Mouse (Mus musculus) thymus, postnatal 14 days (tissue): ENCODE results near the gene Pglyrp2.

ENCODE experiments used
- DNase-seq: peaks from one replicate; pipeline ENCODE4 v3.0.0; 2021

Pglyrp2 gene

GRCm38 (mm10) chr17:32402011-32402778 is 21.8 kb downstream of the Pglyrp2 start:
- peak; percentile 37 for DNase-seq

GRCm38 (mm10) chr17:32396266-32396665 is 27.7 kb downstream of the Pglyrp2 start:
- DNase-seq, result no peak

- DNase-seq, result no peak
These were observed 30.0 kb downstream of the Pglyrp2 start for GRCm38 (mm10) chr17:32393944-32394343.

- peak; percentile 93 for DNase-seq
These were observed 34.8 kb downstream of the Pglyrp2 start, which contains the start of gene Wiz for GRCm38 (mm10) chr17:32389101-32389659. Wiz (minus strand) TSS chr17:32389439.

GRCm38 (mm10) chr17:32388370-32389100 is 35.4 kb downstream of the Pglyrp2 start:
- peak; percentile 87 for DNase-seq

GRCm38 (mm10) chr17:32387986-32388369 is 36.0 kb downstream of the Pglyrp2 start:
- DNase-seq, result no peak

- DNase-seq, result peak; percentile 80
These were observed 37.1 kb downstream of the Pglyrp2 start for GRCm38 (mm10) chr17:32386659-32387432.

GRCm38 (mm10) chr17:32383661-32384060 is 40.3 kb downstream of the Pglyrp2 start:
- no peak for DNase-seq

- DNase-seq, result no peak
These were observed 41.4 kb downstream of the Pglyrp2 start for GRCm38 (mm10) chr17:32382576-32382975.

- no peak for DNase-seq
These were observed 45.2 kb downstream of the Pglyrp2 start for GRCm38 (mm10) chr17:32378786-32379185.

GRCm38 (mm10) chr17:32377137-32377536 is 46.8 kb downstream of the Pglyrp2 start:
- DNase-seq, result no peak

GRCm38 (mm10) chr17:32376475-32376874 is 47.5 kb downstream of the Pglyrp2 start:
- no peak for DNase-seq

- no peak for DNase-seq
These were observed 54.9 kb downstream of the Pglyrp2 start for GRCm38 (mm10) chr17:32368991-32369578.

GRCm38 (mm10) chr17:32367706-32368105 is 56.3 kb downstream of the Pglyrp2 start:
- DNase-seq, result no peak

GRCm38 (mm10) chr17:32365296-32365695 is 58.7 kb downstream of the Pglyrp2 start:
- DNase-seq, result no peak

GRCm38 (mm10) chr17:32364850-32365249 is 59.1 kb downstream of the Pglyrp2 start:
- DNase-seq, result no peak

- peak; percentile 88 for DNase-seq
These were observed 59.6 kb downstream of the Pglyrp2 start for GRCm38 (mm10) chr17:32364331-32364730.

- DNase-seq, result peak; percentile 51
These were observed 60.1 kb downstream of the Pglyrp2 start for GRCm38 (mm10) chr17:32363821-32364301.

GRCm38 (mm10) chr17:32362686-32363085 is 61.3 kb downstream of the Pglyrp2 start:
- no peak for DNase-seq
